Mouse (Mus musculus) urinary bladder, postnatal 25 days (tissue): ENCODE results near the gene Pdss2.
"Not testable (repeated sequence)": the region's sequence is repeated elsewhere in the genome, so short reads cannot be mapped to it uniquely, and the experiment has no call there.

Experiments
- DNase-seq: peaks from one replicate; pipeline ENCODE4 v3.0.0; 2022; ENCODE audit warnings: low spot score

Pdss2 gene

GRCm38 (mm10) chr10:43242215-43242614 lies 20.9 kb downstream of the Pdss2 start:
- no peak for DNase-seq

GRCm38 (mm10) chr10:43244262-43244806 lies 23.0 kb downstream of the Pdss2 start:
- no peak for DNase-seq

GRCm38 (mm10) chr10:43245461-43246200 lies 24.3 kb downstream of the Pdss2 start:
- no peak for DNase-seq

GRCm38 (mm10) chr10:43247994-43248393 lies 26.7 kb downstream of the Pdss2 start:
- DNase-seq, result no peak

GRCm38 (mm10) chr10:43252324-43252723 lies 31.0 kb downstream of the Pdss2 start:
- no peak for DNase-seq

- DNase-seq, result not testable (repeated sequence)
Measured at GRCm38 (mm10) chr10:43256965-43257364, 35.7 kb downstream of the Pdss2 start.

- DNase-seq, result not testable (repeated sequence)
Measured at GRCm38 (mm10) chr10:43257500-43257899, 36.2 kb downstream of the Pdss2 start.

GRCm38 (mm10) chr10:43271318-43271717 lies 50.0 kb downstream of the Pdss2 start:
- no peak for DNase-seq

GRCm38 (mm10) chr10:43272381-43272780 lies 51.1 kb downstream of the Pdss2 start:
- no peak for DNase-seq

- DNase-seq, result no peak
Measured at GRCm38 (mm10) chr10:43273057-43273456, 51.8 kb downstream of the Pdss2 start.

- no peak for DNase-seq
Measured at GRCm38 (mm10) chr10:43275446-43275845, 54.2 kb downstream of the Pdss2 start.

GRCm38 (mm10) chr10:43276116-43276659 lies 54.9 kb downstream of the Pdss2 start:
- DNase-seq, result no peak

- no peak for DNase-seq
Measured at GRCm38 (mm10) chr10:43277266-43278145, 56.2 kb downstream of the Pdss2 start.

- DNase-seq, result no peak
Measured at GRCm38 (mm10) chr10:43279637-43280288, 58.5 kb downstream of the Pdss2 start.

- no peak for DNase-seq
Measured at GRCm38 (mm10) chr10:43285541-43285940, 64.3 kb downstream of the Pdss2 start.

- DNase-seq, result no peak
Measured at GRCm38 (mm10) chr10:43290638-43291230, 69.4 kb downstream of the Pdss2 start.

- no peak for DNase-seq
Measured at GRCm38 (mm10) chr10:43291333-43291736, 70.0 kb downstream of the Pdss2 start.

GRCm38 (mm10) chr10:43292454-43292853 lies 71.2 kb downstream of the Pdss2 start:
- DNase-seq, result no peak

- no peak for DNase-seq
Measured at GRCm38 (mm10) chr10:43294331-43294730, 73.0 kb downstream of the Pdss2 start.

GRCm38 (mm10) chr10:43308105-43308810 lies 87.0 kb downstream of the Pdss2 start:
- no peak for DNase-seq
